9 mouse cellular contexts compared by ENCODE assay signal in the genomic region with DNA sequence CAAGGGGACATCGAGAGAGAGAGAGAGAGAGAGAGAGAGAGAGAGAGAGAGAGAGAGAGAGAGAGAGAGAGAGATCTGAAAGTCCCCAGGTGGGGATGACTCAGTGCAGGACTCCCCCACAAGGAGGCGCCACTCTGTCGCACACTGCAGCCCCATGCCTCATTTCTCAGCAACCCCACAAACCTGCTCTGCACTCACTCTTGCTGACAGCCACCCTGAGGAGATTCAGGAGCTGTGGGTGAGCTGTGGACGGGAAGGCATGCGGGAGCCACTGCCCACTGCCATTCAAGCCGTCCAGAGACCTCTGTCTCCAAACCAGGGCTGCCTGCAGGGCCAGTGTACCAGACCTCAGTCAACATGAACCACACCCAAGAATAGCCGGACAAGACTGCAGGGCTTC. TPM values are rescaled to one million over a fixed set of nuclear protein-coding genes. Genes with fewer than 3 reads are reported as not detected.
DNase-seq lines count a peak whose midpoint lies in the region; ATAC-seq and TF ChIP-seq lines count a peak whose summit lies in the region.
"Had no signal": no experiment of that assay in that cellular context is flagged by ENCODE, and none has a peak within 500 bp of the region (broad histone marks: within the 10 kb centered on the region; RNA-seq: fewer than 3 reads in every experiment).

No protein-coding gene starts in this region.

- no peaks in the 10 kb centered on the region for H3K27me3 ChIP-seq in midbrain, postnatal 0 days (ENCODE audit: insufficient read depth, low read length)
- no peaks in the 10 kb centered on the region for H3K27me3 ChIP-seq in midbrain, embryonic 15.5 days (replicated peaks)

- H3K4me1 ChIP-seq in midbrain, postnatal 0 days (ENCODE audit: insufficient read depth, low read length): no peaks in the 10 kb centered on the region
- H3K4me1 ChIP-seq in midbrain, embryonic 15.5 days: peaks cover 4% of the 10 kb centered on the region; the same call in 1 of the 2 replicates

- H3K4me2 ChIP-seq in midbrain, postnatal 0 days (ENCODE audit: low read depth, low read length, poor library complexity, severe bottlenecking): no peak overlapping the region
- H3K4me2 ChIP-seq in midbrain, embryonic 15.5 days: no peak overlapping the region

- 31% methylated on average over 6 of the region's 7 CpGs for WGBS in midbrain, postnatal 0 days
- WGBS in midbrain, embryonic 15.5 days: 27% methylated on average over 6 of the region's 7 CpGs

- no peak overlapping the region for H3K4me3 ChIP-seq in midbrain, postnatal 0 days (ENCODE audit: low read depth, low read length)
- no peak overlapping the region for H3K4me3 ChIP-seq in midbrain, embryonic 15.5 days

- no peaks in the 10 kb centered on the region for H3K9me3 ChIP-seq in midbrain, postnatal 0 days (ENCODE audit: low read length)
- no peaks in the 10 kb centered on the region for H3K9me3 ChIP-seq in midbrain, embryonic 15.5 days
- H3K9me3 ChIP-seq: G1E had no signal

- no peak overlapping the region for H3K9ac ChIP-seq in midbrain, postnatal 0 days (replicated peaks; ENCODE audit: low read length, poor library complexity, severe bottlenecking)
- no peak overlapping the region for H3K9ac ChIP-seq in midbrain, embryonic 15.5 days

- ATAC-seq in midbrain, postnatal 0 days (ENCODE audit: low FRiP score): no peak
- no peak for ATAC-seq in midbrain, embryonic 15.5 days (replicated peaks)

- H3K27ac ChIP-seq in midbrain, postnatal 0 days (ENCODE audit: low read depth, low read length): no peak overlapping the region
- H3K27ac ChIP-seq in midbrain, embryonic 15.5 days: no peak overlapping the region

- peak; percentile 61 for TF ChIP-seq CTCF in midbrain, postnatal 0 days (IDR thresholded peaks at IDR 0.05)

- DNase-seq in adrenal gland, postnatal 14 days: peak; percentile 71
- no peak for DNase-seq in adrenal gland, postnatal 4 days (ENCODE audit: low spot score in 2 of 2)
- no peak for DNase-seq in midbrain, postnatal 0 days (ENCODE audit: low spot score)
- peak; percentile 46 for DNase-seq in embryo, embryonic 9.5 days (ENCODE audit: extremely low spot score)
- peak; percentile 61 for DNase-seq in kidney, postnatal 14 days
- peak; percentile 60 for DNase-seq in retina, embryonic 14.5 days (ENCODE audit: low spot score)
- no peak for DNase-seq in right cerebral cortex, adult 18-20 months

- no peaks in the 10 kb centered on the region for H3K36me3 ChIP-seq in midbrain, postnatal 0 days (ENCODE audit: insufficient read depth, low read length)
- no peaks in the 10 kb centered on the region for H3K36me3 ChIP-seq in midbrain, embryonic 15.5 days (replicated peaks)
- H3K36me3 ChIP-seq: G1E had no signal

RNA-seq across cellular contexts. Expression of a gene that starts 23.7 kb away (rescaled TPM):
- 2.6 and 5.3 TPM in 2 replicates for total RNA-seq in adrenal gland, postnatal 14 days (2021)
- total RNA-seq in adrenal gland, postnatal 4 days (2021): 1 to 10 TPM; 5.2 to 5.4 TPM
- 0.57 and 0.99 TPM in 2 replicates for total RNA-seq in midbrain, postnatal 0 days (2014; rRNA removed)
- polyA plus RNA-seq in midbrain, postnatal 0 days (2015; fragmentation: Nextera tagmentation; extraction: Ambion mirVana): 0.28 and 0.42 TPM in 2 replicates
- 0.66 and 0.70 TPM in 2 replicates for polyA plus RNA-seq in midbrain, embryonic 15.5 days (2015; fragmentation: Nextera tagmentation; extraction: Ambion mirVana)

RNA-seq across cellular contexts. Expression of a gene that starts 54.9 kb away (rescaled TPM):
- 48.2 and 54.3 TPM in 2 replicates for total RNA-seq in adrenal gland, postnatal 14 days (2021)
- total RNA-seq in adrenal gland, postnatal 4 days (2021): 10 to 100 TPM; 49.4 to 58.7 TPM
- total RNA-seq in midbrain, postnatal 0 days (2014; rRNA removed): 36.8 and 42.7 TPM in 2 replicates
- 54.3 and 59.1 TPM in 2 replicates for polyA plus RNA-seq in midbrain, postnatal 0 days (2015; fragmentation: Nextera tagmentation; extraction: Ambion mirVana)
- polyA plus RNA-seq in midbrain, embryonic 15.5 days (2015; fragmentation: Nextera tagmentation; extraction: Ambion mirVana): 73.6 and 74.5 TPM in 2 replicates

Comparison
In these comparisons a context has a peak if more than half of its experiments do, and no peak if none do; other contexts are left out.
1. DNase-seq: peak in adrenal gland, postnatal 14 days (single experiment), embryo, embryonic 9.5 days (single experiment), kidney, postnatal 14 days (single experiment) and retina, embryonic 14.5 days (single experiment); none in adrenal gland, postnatal 4 days (0 of 2), midbrain, postnatal 0 days (single experiment) and right cerebral cortex, adult 18-20 months (single experiment).